Mouse (Mus musculus) small intestine, adult 2 months (tissue): ENCODE data around the gene Ppcdc. TPM values are rescaled to one million over a fixed set of nuclear protein-coding genes. Genes with fewer than 3 reads are reported as not detected.
A peak's percentile ranks its signal among the peaks of the same experiment; 100 is the strongest.

ENCODE experiments used
- H3K27ac ChIP-seq: fragments of 200-500 bp; 2 replicates; pipeline ENCODE4 v1.5.1; 2012; ENCODE audit warnings: low read depth, low read length, control low read depth, inconsistent platforms; ENCODE audit not compliant: insufficient read depth
- H3K27me3 ChIP-seq: fragments of 200-500 bp; 2 replicates; pipeline ENCODE4 v1.6.1; 2012; ENCODE audit warnings: mild to moderate bottlenecking, moderate library complexity, low read length, inconsistent platforms; ENCODE audit not compliant: control insufficient read depth, insufficient read depth
- H3K36me3 ChIP-seq: fragments of 200-500 bp; 2 replicates; pipeline ENCODE4 v1.6.1; 2012; ENCODE audit warnings: mild to moderate bottlenecking, low read length, control low read depth, inconsistent platforms; ENCODE audit not compliant: control insufficient read depth, insufficient read depth
- H3K4me1 ChIP-seq: fragments of 200-500 bp; 2 replicates; pipeline ENCODE4 v1.6.1; 2012; ENCODE audit warnings: low read length, inconsistent platforms, mixed read lengths; ENCODE audit not compliant: control insufficient read depth, insufficient read depth, insufficient read length
- H3K4me3 ChIP-seq: fragments of 200-500 bp; 2 replicates; pipeline ENCODE4 v1.5.1; 2012; ENCODE audit warnings: low read depth, mild to moderate bottlenecking, control low read depth, inconsistent platforms, low read length, moderate library complexity
- CTCF ChIP-seq: fragments of 200-500 bp; IDR thresholded peaks from 2 replicates; pipeline ENCODE4 v1.5.1; 2012; ENCODE audit warnings: low read depth, mild to moderate bottlenecking, control low read depth, inconsistent platforms, low read length, moderate library complexity, mixed read lengths; ENCODE audit not compliant: insufficient replicate concordance, insufficient read length; ENCODE audit errors: extremely low read depth
- POLR2A ChIP-seq: fragments of 200-500 bp; IDR thresholded peaks from 2 replicates; pipeline ENCODE4 v1.6.1; 2012; ENCODE audit warnings: low read depth, mild to moderate bottlenecking, control low read depth, inconsistent platforms, low read length, moderate library complexity
- WGBS: fragments of 180-500 bp; shearing (Covaris S2); methylation state at CpG from one replicate; pipeline ENCODE4 v1.1.7; 2018; 5-methylcytosine and 5-hydroxymethylcytosine counted together
- polyA plus RNA-seq: library from polyadenylated mRNA; depleted of rRNA; stranded (reverse); fragments of >200 nt; gene quantifications from 2 replicates; pipeline ENCODE4 v1.2.3, GENCODE M21; 2012

Gene Ppcdc
- polyA plus RNA-seq, 1 experiment: 14.2 TPM

DNA sequence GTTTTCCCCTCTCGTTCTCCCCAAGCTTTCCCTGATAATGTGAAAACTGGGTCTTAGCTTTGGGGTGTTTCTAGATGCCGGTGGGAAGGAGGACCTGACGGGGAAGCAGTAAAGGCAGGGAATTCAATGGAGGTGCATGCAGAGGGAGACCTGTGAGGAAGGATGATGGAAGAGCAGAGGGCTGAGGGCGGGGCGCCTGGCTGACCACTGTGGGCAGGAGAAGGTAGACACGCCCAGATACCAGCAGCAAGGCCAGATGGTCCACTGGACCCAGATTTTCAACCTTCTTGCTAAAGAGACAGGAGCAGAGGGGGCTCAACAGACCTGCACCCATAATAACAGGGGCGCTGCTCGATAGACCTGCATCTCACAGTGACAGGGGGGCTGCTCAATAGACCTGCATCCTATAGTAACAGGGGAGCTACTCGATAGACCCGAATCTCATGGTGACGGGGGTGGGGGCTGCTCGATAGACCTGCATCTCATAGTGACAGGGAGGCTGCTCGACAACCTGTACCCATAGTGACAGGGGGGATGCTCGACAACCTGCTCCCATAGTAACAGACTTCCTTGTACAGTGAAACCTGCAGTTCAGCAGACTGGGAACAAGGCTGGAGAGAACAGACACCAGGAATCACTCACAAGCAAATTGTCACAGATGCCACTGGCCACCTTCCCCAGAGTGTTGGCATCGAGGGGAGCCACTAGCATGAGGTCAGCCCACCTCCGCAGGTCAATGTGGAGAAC, 20.2 kb downstream of the Ppcdc start:
- H3K4me3 ChIP-seq: no peak overlapping the region
- no peaks in the 10 kb centered on the region for H3K27me3 ChIP-seq
- 88% methylated on average over 16 of the region's 16 CpGs for WGBS
- peaks cover 8% of the 10 kb centered on the region; the same call in 1 of the 2 replicates for H3K36me3 ChIP-seq
- H3K4me1 ChIP-seq: peaks cover 22% of the 10 kb centered on the region
- no peak; the same call in 1 of the 2 replicates for TF ChIP-seq POLR2A
- no peak for TF ChIP-seq CTCF
- peak overlapping the region; percentile 89 for H3K27ac ChIP-seq

DNA sequence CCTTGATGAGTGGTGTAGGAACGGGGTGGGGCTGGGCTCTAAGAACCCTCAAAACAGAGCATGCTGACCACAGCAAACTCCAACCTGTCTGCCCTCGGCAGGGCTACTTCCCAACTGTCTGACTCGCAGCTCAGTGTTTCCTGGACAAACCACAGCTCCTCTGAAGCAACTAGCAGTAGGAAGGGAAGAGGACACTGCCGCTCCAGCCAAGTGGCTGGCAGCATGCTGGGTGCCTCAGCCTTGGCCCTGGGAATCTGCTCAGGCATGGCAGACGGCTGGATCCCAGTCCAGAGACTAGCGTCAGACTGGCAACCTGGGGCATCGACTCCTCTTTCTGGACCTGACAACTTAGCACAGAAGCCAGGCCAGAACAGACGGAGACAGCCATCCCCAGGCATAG, 22.6 kb downstream of the Ppcdc start:
- no peak for TF ChIP-seq CTCF
- no peak for TF ChIP-seq POLR2A
- H3K27ac ChIP-seq: no peak overlapping the region
- no peak overlapping the region for H3K4me3 ChIP-seq
- no peaks in the 10 kb centered on the region for H3K27me3 ChIP-seq
- WGBS: 87% methylated on average over 8 of the region's 8 CpGs
- peaks cover 22% of the 10 kb centered on the region for H3K4me1 ChIP-seq
- H3K36me3 ChIP-seq: peaks cover 18% of the 10 kb centered on the region; the same call in 1 of the 2 replicates

DNA sequence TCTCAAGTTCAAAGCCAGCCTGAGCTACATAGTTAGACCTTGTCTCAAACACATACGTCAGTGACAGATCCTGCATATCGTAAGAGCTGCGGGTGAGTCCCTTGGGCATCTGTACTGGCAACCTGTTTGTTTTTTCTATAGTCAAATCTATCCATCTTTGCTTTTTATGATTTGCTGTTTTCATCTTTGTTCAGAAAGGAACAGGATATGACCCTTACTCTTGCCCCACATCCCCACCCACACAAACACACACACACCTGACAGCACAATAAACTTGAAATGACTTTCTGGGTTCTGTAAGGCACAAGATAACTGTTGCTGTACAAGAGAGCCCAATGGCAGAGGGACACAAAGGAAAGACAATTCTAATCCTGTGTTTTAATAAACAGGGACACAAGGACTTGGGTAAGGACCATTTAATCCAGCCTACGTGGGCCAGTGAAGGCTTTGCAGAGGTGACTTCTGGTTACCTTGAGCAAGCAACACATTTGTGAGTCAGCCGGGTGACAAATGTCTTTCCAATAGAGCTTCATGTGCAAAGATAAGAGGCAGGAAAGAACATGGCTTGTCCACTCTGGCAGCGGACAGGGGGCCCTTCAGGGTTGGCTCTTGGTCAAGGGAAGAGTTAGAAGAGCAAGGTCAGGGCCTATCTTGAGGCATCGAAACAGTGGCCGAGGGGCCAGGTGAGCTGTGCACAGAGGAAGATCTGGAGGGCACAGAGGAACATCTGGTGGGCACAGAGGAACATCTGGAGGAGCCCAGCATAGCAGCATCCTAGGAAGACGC, 32.6 kb downstream of the Ppcdc start:
- H3K4me1 ChIP-seq: peaks cover 7% of the 10 kb centered on the region; the same call in 1 of the 2 replicates
- no peak for TF ChIP-seq CTCF
- no peak for TF ChIP-seq POLR2A
- H3K27me3 ChIP-seq: no peaks in the 10 kb centered on the region
- H3K4me3 ChIP-seq: no peak overlapping the region
- H3K36me3 ChIP-seq: peaks cover 3% of the 10 kb centered on the region; the same call in 1 of the 2 replicates
- H3K27ac ChIP-seq: no peak overlapping the region
- WGBS: 84% methylated on average over 9 of the region's 9 CpGs

DNA sequence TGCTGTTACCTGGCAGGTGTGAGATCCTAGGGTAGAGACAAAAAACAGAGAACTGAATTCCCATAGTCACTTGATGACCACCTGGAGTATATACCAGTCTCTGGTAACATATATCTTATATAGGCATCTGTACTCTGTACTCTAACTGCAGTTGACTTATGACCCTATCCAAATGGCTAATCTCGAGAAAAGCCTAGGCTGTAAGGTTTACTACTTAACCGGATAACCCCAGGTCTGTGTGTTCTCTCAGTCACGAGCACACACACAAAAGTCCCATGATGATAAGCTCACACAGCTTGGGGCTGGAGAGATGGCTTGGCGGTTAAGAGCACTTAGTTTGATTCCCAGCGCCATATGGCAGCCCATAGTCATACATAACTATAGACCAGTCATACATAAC, 33.5 kb downstream of the Ppcdc start:
- peaks cover 10% of the 10 kb centered on the region; the same call in 1 of the 2 replicates for H3K4me1 ChIP-seq
- no peak overlapping the region for H3K4me3 ChIP-seq
- no peak overlapping the region for H3K27ac ChIP-seq
- TF ChIP-seq POLR2A (no peak), CTCF (no peak)
- no peaks in the 10 kb centered on the region for H3K36me3 ChIP-seq
- WGBS: 51% methylated on average over 5 of the region's 5 CpGs
- no peaks in the 10 kb centered on the region for H3K27me3 ChIP-seq

DNA sequence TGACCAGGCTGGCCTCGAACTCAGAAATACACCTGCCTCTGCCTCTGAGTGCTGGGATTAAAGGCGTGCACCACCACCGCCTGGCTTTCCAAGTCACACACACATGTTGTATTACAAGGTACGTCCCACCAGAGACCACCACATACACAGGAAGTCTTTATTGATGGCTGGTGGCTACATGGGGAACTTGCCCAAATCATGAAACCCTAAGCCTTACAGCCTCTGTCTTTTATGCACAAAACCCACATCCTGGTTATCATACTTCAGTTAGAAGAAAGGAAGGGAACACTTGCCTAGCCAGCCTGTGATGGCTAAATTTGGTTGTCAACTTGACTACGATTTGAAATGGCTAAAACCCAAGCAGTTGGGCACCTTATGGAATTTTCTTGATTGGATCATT, 35.9 kb downstream of the Ppcdc start:
- H3K27me3 ChIP-seq: no peaks in the 10 kb centered on the region
- no peak overlapping the region for H3K4me3 ChIP-seq
- TF ChIP-seq POLR2A (no peak), CTCF (no peak)
- H3K4me1 ChIP-seq: peaks cover 10% of the 10 kb centered on the region; the same call in 1 of the 2 replicates
- H3K36me3 ChIP-seq: no peaks in the 10 kb centered on the region
- H3K27ac ChIP-seq: no peak overlapping the region
- 87% methylated on average over 5 of the region's 5 CpGs for WGBS

DNA sequence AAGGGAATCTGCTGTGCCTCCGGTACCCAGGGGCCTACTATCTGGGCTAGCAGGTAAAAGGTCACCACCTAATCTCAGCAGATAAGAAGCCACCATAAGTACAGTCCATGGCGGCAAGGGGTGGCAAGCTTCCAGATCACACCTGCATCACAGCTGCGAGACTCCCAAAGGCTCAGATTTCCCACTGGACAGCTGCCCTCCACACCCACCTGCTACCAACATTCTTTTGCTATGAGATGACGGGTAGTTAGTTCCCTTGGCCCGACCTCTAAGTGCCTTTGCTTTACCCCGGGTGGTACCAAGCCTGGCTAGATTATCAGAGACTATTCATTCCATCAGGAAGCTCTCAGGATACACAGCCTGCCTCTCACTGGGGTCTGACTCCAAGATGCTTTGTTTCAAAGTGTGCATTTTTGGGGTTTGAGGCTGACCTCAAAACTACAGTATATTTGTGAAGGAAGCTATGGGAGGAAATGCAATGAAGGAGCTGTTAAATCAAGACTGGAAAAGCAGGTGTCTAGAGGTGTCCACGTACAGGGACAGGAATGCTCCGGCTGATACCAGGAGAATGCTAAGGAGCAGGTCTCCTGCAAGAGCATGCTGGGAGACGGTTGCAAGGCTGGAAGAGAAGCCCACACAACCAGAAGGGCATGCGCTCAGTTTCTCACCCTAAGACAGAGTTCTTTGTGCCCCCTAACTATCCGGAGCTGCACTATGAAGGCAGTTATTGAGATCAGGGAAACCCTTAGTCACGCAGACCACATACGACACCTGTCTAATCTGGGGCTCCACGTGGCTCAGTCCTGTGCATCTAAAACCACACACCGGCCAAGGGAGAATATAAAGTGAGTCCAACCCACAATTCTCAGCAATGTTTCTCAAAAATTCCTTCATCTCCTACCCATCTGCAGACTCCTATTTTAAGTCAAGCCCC, 37.3 kb downstream of the Ppcdc start:
- Histone ChIP-seq H3K27ac (no peak overlapping the region), H3K27me3 (no peaks in the 10 kb centered on the region), H3K4me3 (no peak overlapping the region), H3K4me1 (peaks cover 10% of the 10 kb centered on the region; the same call in 1 of the 2 replicates), H3K36me3 (no peaks in the 10 kb centered on the region)
- WGBS: 35% methylated on average over 15 of the region's 15 CpGs
- TF ChIP-seq POLR2A (no peak), CTCF (no peak)
